ENCODE assay signal across 25 mouse cellular contexts in genomic region chr10:103000902-103001301, GRCm38 (mm10). TPM values are rescaled to one million over a fixed set of nuclear protein-coding genes. Genes with fewer than 3 reads are reported as not detected.
A peak's percentile ranks its signal among the peaks of the same experiment; 100 is the strongest.
DNase-seq lines count a peak whose midpoint lies in the region; ATAC-seq and TF ChIP-seq lines count a peak whose summit lies in the region.
"Had no signal": no experiment of that assay in that cellular context is flagged by ENCODE, and none has a peak within 500 bp of the region (broad histone marks: within the 10 kb centered on the region; RNA-seq: fewer than 3 reads in every experiment).

No protein-coding gene starts in this region.

- WGBS in kidney, embryonic 14.5 days = 16% methylated on average over 8 of the region's 8 CpGs
- WGBS in limb, embryonic 14.5 days = 18% methylated on average over 8 of the region's 8 CpGs
- 55% methylated on average over 8 of the region's 8 CpGs for whole genome bisulfite sequencing in hindbrain, embryonic 16.5 days

- no peaks in the 10 kb centered on the region for H3K27me3 ChIP-seq in kidney, embryonic 14.5 days (ENCODE audit: control insufficient read depth, insufficient read depth, low read length)
- H3K27me3 ChIP-seq in limb, embryonic 14.5 days (ENCODE audit: control insufficient read depth, insufficient read depth, low read length) = no peaks in the 10 kb centered on the region
- H3K27me3 ChIP-seq in hindbrain, embryonic 16.5 days (replicated peaks; ENCODE audit: control insufficient read depth, insufficient read depth, low read length) = no peaks in the 10 kb centered on the region
- H3K27me3 ChIP-seq: liver, embryonic 15.5 days; neural tube, embryonic 12.5 days had no signal

- H3K4me2 ChIP-seq in kidney, embryonic 14.5 days (replicated peaks; ENCODE audit: low read depth, low read length) = no peak overlapping the region
- peak overlapping the region; percentile 9; the same call in 1 of the 2 replicates for H3K4me2 ChIP-seq in limb, embryonic 14.5 days (replicated peaks; ENCODE audit: low read depth, low read length, severe bottlenecking)
- no peak overlapping the region for H3K4me2 ChIP-seq in hindbrain, embryonic 16.5 days (ENCODE audit: low read length)
- H3K4me2 ChIP-seq: hindbrain, embryonic 14.5 days; liver, embryonic 15.5 days; neural tube, embryonic 12.5 days had no signal

- H3K4me1 ChIP-seq in kidney, embryonic 14.5 days (ENCODE audit: control insufficient read depth, insufficient read depth, low read length) = no peaks in the 10 kb centered on the region
- H3K4me1 ChIP-seq in limb, embryonic 14.5 days (ENCODE audit: control insufficient read depth, insufficient read depth, low read length) = peaks cover 3% of the 10 kb centered on the region; the same call in 1 of the 2 replicates
- H3K4me1 ChIP-seq in hindbrain, embryonic 16.5 days (ENCODE audit: control insufficient read depth, insufficient read depth, low read depth, low read length) = no peaks in the 10 kb centered on the region
- H3K4me1 ChIP-seq: liver, embryonic 15.5 days; neural tube, embryonic 12.5 days had no signal

- no peaks in the 10 kb centered on the region for H3K9me3 ChIP-seq in kidney, embryonic 14.5 days (ENCODE audit: control insufficient read depth, low read length)
- H3K9me3 ChIP-seq in limb, embryonic 14.5 days (ENCODE audit: control insufficient read depth, low read length) = no peaks in the 10 kb centered on the region
- H3K9me3 ChIP-seq in hindbrain, embryonic 16.5 days (ENCODE audit: control insufficient read depth, low read length) = no peaks in the 10 kb centered on the region
- H3K9me3 ChIP-seq: liver, embryonic 15.5 days; neural tube, embryonic 12.5 days had no signal

- peak; percentile 94 for ATAC-seq in kidney, embryonic 14.5 days (ENCODE audit: low FRiP score, low TSS enrichment)
- ATAC-seq in limb, embryonic 14.5 days (ENCODE audit: low FRiP score, low read depth) = no peak
- no peak for ATAC-seq in megakaryocyte progenitor cell, adult 5-6 weeks (replicated peaks; ENCODE audit: poor library complexity)
- ATAC-seq in hindbrain, embryonic 16.5 days = no peak
- ATAC-seq: intestine, embryonic 16.5 days had no signal

- no peak for DNase-seq in kidney, postnatal 36 days
- peak; percentile 11 for DNase-seq in embryo, embryonic 11.5 days (ENCODE audit: low read depth, low spot score)
- peak; percentile 63 for DNase-seq in kidney, postnatal 10 days
- DNase-seq in limb, embryonic 14.5 days (ENCODE audit: low spot score) = no peak
- no peak for DNase-seq in cerebellum, adult 8-10 months
- DNase-seq: adrenal gland, postnatal 25 days; B cell, adult 2 months; cerebellum, adult 11 months; cerebellum, postnatal 36 days; gastrocnemius, adult 2 months; heart, postnatal 36 days; lung, postnatal 14 days; right cerebral cortex, adult 18-20 months; thymus, postnatal 14 days had no signal

- TF ChIP-seq POLR2A in limb, embryonic 14.5 days (IDR thresholded peaks at IDR 0.05; ENCODE audit: borderline replicate concordance, extremely low read depth, insufficient read depth, insufficient read length) = no peak

- no peak overlapping the region for H3K27ac ChIP-seq in kidney, embryonic 14.5 days (ENCODE audit: low read depth, low read length)
- no peak overlapping the region for H3K27ac ChIP-seq in limb, embryonic 14.5 days (replicated peaks; ENCODE audit: low read depth, low read length)
- no peak overlapping the region for H3K27ac ChIP-seq in hindbrain, embryonic 16.5 days (ENCODE audit: low read depth, low read length)
- H3K27ac ChIP-seq: gastrocnemius, adult 2 months; hindbrain, embryonic 14.5 days; liver, embryonic 15.5 days; neural tube, embryonic 12.5 days had no signal

- H3K9ac ChIP-seq in kidney, embryonic 14.5 days (ENCODE audit: low read depth, low read length) = no peak overlapping the region
- no peak overlapping the region for H3K9ac ChIP-seq in limb, embryonic 14.5 days (ENCODE audit: low read depth, low read length, severe bottlenecking)
- no peak overlapping the region for H3K9ac ChIP-seq in hindbrain, embryonic 16.5 days (ENCODE audit: low read depth, low read length)
- H3K9ac ChIP-seq: hindbrain, embryonic 14.5 days; liver, embryonic 15.5 days; neural tube, embryonic 12.5 days had no signal

- H3K36me3 ChIP-seq in kidney, embryonic 14.5 days (ENCODE audit: control insufficient read depth, insufficient read depth, low read length) = no peaks in the 10 kb centered on the region
- no peaks in the 10 kb centered on the region for H3K36me3 ChIP-seq in limb, embryonic 14.5 days (ENCODE audit: control insufficient read depth, insufficient read depth, low read length)
- no peaks in the 10 kb centered on the region for H3K36me3 ChIP-seq in hindbrain, embryonic 16.5 days (ENCODE audit: control insufficient read depth, insufficient read depth, low read length)
- H3K36me3 ChIP-seq: liver, embryonic 15.5 days; neural tube, embryonic 12.5 days had no signal

- no peak overlapping the region for H3K4me3 ChIP-seq in kidney, embryonic 14.5 days (ENCODE audit: low read length)
- H3K4me3 ChIP-seq in limb, embryonic 14.5 days (replicated peaks; ENCODE audit: low read length) = no peak overlapping the region
- H3K4me3 ChIP-seq in hindbrain, embryonic 16.5 days (ENCODE audit: low read length) = no peak overlapping the region
- H3K4me3 ChIP-seq: gastrocnemius, adult 2 months; liver, embryonic 15.5 days; neural tube, embryonic 12.5 days had no signal

RNA-seq across cellular contexts. Expression of gene Alx1, which starts 29.1 kb away (rescaled TPM):
- 34.8 and 36.7 TPM in 2 replicates for polyA plus RNA-seq in kidney, embryonic 14.5 days (2014; fragmentation: Nextera tagmentation; extraction: Ambion mirVana)
- 1.5 and 1.8 TPM in 2 replicates for polyA plus RNA-seq in limb, embryonic 14.5 days (2012; rRNA removed)
- 3.9 and 4.0 TPM in 2 replicates for polyA plus RNA-seq in limb, embryonic 14.5 days (2014; fragmentation: Nextera tagmentation; extraction: Ambion mirVana)
- not detected in 2 replicates for total RNA-seq in megakaryocyte progenitor cell, adult 5-6 weeks (2015)
- not detected in 2 replicates for total RNA-seq in megakaryocyte progenitor cell, adult 5-6 weeks (2017)
- 0.06 TPM in 1 of 2 replicates, not detected in the other for polyA plus RNA-seq in hindbrain, embryonic 16.5 days (2015; fragmentation: Nextera tagmentation; extraction: Ambion mirVana)
- total RNA-seq: adrenal gland, postnatal 25 days; gastrocnemius, adult 2 months; heart, postnatal 36 days; left cerebral cortex, adult 18-20 months; megakaryocyte-erythroid progenitor cell, adult 5-6 weeks; monocyte, adult 5-6 weeks had no signal
- polyA plus RNA-seq: hindbrain, embryonic 14.5 days; intestine, embryonic 16.5 days; small intestine, adult 2 months had no signal

Comparison
In these comparisons a context has a peak if more than half of its experiments do, and no peak if none do; other contexts are left out.
1. DNase-seq: peak in embryo, embryonic 11.5 days (single experiment) and kidney, postnatal 10 days (single experiment); none in kidney, postnatal 36 days (0 of 2), limb, embryonic 14.5 days (single experiment) and cerebellum, adult 8-10 months (single experiment).